Mouse (Mus musculus) cerebellum, adult 2 months (tissue): ENCODE results near the gene E030018B13Rik.

Source experiments
- CTCF ChIP-seq: fragments of 200-500 bp; IDR thresholded peaks from 2 replicates; pipeline ENCODE4 v1.5.1; 2011; ENCODE audit warnings: low read depth, mild to moderate bottlenecking, control low read depth, low read length, moderate library complexity, borderline replicate concordance; ENCODE audit not compliant: insufficient read depth
- POLR2A ChIP-seq: fragments of 200-500 bp; IDR thresholded peaks from 2 replicates; pipeline ENCODE4 v1.6.1; 2011; ENCODE audit warnings: low read length, control low read depth, borderline replicate concordance; ENCODE audit not compliant: insufficient read depth

- TF ChIP-seq CTCF (no peak), POLR2A (no peak)
Observed at GRCm38 (mm10) chr7:63947514-63948487, 31.1 kb downstream of the E030018B13Rik start.
